Mouse (Mus musculus) right cerebral cortex, postnatal 25 days (tissue): ENCODE measurements at regions not wholly inside any gene's neighbourhood (a gene's known extent, or its start where the extent isn't known, plus 50 kb on each side); places are given as distances from the start of the nearest gene placed in this dataset.

Source experiments
- DNase-seq: peaks from one replicate; pipeline ENCODE4 v3.0.0; 2022

DNA sequence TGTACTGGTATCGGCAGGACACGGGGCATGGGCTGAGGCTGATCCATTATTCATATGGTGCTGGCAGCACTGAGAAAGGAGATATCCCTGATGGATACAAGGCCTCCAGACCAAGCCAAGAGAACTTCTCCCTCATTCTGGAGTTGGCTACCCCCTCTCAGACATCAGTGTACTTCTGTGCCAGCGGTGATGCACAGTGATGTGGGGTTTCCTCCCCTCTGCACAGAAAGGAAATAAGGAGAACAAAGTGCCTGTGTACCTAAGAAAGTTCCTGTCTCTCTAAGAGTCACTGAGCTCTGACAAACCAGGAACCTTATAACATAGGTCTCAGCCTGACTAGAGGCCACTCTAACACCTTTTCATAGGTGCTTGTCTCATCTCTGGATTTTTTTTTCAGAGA, 86.3 kb upstream of the 2210010C04Rik start:
- DNase-seq = no peak

DNA sequence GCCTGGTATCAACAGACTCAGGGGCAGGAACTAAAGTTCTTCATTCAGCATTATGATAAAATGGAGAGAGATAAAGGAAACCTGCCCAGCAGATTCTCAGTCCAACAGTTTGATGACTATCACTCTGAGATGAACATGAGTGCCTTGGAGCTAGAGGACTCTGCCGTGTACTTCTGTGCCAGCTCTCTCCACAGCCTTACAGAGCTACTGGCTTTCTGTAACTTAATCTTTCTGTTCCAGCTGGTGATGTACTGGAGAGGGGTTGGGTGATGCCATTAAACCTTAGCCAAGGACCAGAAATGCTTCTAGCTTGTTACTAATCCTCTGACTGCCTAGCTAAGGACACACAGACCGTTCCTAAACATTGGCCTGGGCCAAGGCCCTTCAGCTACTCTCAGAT, 83.9 kb upstream of the 2210010C04Rik start:
- DNase-seq = no peak

DNA sequence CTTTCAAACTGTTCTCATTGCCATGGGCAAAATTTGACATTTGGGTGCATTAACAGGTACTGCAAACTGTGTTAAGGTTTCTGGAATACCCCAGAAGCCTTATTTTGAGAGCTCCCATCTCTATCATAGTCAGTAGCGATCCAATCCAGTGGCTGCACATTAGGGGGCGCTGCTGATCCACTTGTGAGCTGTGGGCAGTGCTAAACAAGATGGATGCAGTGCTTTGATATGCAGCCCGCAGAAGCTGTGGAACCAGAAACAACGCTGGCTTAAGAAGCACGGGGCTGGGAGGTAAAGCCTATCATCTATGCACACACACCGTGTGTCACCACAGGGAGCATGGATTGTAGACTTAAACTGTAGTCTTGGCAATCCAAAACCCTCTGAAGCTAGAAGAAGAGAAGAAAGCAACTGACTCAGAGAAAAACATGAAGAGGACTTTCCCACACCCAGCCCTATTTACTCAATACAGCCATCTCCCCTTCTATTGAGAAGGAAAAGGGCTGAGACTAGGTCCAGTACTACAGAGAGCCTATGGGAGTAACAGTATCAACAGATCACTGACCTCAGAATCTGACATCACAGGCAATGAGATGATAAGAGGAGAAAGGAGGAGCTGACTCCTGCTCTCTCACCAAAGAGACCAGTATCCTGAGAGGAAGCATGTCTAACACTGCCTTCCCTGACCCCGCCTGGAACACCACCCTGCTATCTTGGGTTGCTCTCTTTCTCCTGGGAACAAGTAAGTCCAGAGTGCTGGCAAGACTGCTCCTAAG, 83.1 kb upstream of the 2210010C04Rik start:
- peak; percentile 59 for DNase-seq

DNA sequence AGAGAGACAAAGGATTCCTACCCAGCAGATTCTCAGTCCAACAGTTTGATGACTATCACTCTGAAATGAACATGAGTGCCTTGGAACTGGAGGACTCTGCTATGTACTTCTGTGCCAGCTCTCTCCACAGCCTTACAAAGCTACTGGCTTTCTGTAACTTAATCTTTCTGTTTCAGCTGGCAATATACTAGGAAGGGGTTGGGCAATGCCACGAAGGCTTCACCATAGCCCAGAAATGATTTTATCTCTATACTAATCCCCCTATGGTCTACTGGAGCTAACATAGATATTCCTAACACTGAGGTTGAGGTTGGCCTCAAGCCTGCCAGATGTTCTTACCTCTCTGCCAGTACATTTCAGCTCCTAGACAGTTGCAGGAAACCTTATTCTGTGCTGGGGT, 78.6 kb upstream of the 2210010C04Rik start:
- no peak for DNase-seq

DNA sequence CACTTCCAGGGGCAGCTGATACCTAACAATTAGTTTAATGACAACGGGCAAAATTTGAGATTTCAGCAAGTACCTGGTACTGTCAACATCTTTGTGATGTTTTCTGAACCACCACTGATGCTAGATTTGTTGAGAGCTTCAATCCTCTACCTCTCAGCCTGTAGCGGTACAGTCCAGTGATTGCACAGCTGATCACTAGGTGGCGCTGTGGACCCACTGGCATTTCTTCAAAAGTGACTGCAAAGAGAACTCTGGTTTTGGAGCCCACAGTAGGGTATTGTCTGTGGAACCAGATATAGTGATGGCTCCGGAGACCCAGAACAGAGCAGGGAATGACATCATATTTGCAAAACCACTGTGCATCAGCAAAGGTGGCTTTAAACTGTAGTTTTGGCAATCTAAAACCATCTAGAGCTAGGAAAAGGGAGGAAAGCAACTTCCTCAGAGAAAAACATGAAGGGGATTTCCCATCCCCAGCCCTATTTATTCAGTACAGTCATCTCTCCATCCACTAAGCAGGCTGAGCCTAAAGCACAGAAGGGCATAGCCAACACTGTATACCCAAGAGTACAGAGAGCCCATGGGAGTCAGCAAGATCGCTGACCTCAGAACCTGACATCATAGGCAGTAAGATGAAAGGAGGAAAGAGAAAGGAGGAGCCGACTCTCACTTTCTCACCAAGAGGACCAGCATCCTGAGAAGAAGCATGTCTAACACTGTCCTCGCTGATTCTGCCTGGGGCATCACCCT, 77.7 kb upstream of the 2210010C04Rik start:
- DNase-seq = peak; percentile 39

DNA sequence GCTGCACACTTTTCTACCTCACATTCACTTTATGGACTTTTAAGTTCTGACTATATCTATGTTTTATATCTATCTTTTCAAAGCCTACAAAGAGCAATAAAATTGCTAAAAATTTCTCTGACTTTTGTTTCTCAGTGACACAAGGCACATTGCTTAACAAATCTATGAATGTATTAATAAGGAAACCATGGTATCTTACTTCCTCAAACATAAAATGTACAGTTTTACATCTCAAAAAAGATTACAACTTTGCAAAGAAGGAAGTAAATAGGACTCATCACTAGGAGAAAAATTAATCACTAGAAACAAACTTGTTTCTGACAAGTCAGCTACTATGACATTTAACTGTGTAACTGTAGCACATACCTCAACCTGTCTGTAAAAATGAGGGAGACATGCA, 76.5 kb upstream of the 2210010C04Rik start:
- DNase-seq = no peak

DNA sequence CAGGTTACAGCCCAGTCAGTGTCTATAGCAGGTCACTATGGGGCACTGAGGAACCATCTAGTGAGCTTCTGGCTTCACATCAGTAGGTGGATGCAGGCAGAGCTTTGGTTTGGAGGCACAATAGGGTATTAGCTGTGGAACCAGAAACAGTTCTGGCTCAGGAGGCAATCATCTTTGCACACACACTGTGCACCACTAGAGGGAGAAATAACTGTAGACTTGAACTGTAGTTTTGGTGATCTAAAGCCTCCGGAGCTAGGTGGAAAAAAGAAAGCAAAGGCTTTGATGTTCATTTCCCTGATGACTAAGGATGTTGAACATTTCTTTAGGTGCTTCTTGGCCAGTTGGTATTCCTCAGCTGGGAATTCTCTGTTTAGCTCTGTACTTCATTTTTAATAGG, 73.6 kb upstream of the 2210010C04Rik start:
- DNase-seq = no peak

DNA sequence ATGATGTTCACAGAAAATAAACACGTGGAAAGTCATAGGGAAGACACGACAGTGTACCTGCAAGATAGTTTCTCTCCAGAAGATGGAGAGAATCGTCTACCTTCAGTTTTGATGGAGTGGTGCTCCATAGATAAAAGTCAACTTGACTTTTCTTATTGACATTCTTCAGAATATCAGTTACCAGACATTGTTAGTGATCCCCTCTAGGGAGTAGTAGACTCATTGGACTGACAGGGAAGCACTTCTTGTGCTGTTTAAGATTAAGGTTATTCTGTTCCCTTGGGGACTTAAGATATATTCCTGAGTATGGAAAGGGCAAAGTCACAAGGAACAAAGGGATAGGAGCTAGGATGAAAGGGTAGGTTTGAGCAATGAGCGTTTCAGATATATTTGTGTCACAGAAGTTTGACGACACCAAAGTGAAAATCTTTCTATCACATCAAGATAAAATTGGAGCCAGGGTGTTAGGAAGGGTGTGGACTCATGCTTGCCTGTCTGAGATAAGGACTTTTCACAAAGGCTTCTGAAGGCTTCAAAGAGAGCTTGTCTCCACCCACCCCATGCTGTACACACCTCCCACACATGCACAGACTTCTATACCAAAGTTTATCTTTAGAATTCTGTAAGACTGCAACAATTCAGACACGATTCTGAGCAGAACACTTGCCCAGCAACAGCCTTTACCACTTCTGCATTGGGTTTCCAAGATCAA, 68.5 kb upstream of the 2210010C04Rik start:
- DNase-seq = no peak

DNA sequence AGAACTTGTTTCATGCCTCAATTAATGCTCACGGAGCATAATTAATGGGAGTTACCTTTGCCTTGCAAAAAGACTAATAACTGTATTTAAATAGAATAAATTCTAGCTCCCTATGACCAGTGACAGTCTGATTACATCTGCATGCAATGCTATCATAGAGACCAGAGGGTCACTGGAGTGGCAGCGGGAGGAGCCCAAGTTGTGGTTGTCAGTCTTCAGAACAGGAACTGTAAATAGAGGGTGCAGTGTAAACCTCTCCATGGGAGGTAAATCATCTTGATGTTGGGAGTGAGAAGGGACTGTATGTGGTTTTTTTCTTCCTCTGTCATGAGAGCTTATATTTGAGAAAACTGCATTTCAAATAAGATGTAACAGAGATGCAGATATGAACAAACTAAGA, 66.7 kb upstream of the 2210010C04Rik start:
- DNase-seq = no peak

DNA sequence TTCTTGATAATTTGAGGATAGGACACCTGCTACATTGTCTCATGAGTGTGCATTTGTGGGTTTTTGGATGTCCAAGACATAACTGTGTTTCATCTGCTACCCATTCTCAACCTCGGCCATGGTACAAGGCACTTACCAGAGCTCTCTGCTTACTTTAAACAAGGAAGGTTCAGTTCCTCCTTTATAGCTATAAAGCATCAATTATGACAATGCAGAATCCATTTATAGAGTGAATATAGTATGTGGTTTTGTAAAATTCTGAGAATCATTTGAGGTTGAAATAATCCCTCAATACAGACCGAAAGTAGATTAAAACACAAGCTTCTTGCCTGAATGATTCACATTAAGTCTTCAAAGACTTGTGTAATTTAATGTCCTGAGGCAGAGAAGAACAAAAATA, 64.9 kb upstream of the 2210010C04Rik start:
- no peak for DNase-seq

DNA sequence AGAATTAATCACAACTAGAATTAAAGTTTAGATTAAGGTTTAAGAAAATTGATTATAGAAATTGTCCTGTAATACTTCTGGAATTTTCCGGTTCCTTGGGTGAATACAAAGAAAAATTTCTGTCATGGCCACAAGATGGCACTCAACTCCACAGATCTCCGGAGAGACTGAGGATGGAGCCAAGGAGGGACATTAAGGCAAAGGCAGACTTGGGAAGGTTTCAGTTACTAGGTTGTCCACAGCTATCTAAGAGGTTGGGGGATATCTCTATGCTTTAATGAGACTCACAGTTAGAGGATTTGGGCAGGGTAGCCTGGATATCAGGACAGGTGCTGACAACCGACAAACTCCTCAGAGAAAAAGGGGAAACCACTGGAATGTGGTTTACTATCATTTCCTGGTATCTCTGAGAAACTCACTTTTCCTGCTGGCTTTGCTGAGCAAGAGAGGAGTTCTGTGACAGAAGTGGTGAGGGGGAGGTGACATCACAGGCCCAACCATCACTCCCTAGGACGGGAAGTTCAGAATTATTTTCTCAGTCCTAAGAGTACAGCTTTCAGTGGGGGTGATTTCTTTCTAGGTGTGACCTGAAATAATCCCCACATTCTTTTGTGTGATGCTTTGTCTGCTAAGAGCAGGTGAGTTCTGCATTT, 56.0 kb upstream of the 2210010C04Rik start:
- DNase-seq = peak; percentile 18
